26 mouse cellular contexts compared by ENCODE assay signal in genomic region chr2:31838868-31839267, GRCm38 (mm10). TPM values are rescaled to one million over a fixed set of nuclear protein-coding genes. Genes with fewer than 3 reads are reported as not detected.
A peak's percentile ranks its signal among the peaks of the same experiment; 100 is the strongest.
DNase-seq lines count a peak whose midpoint lies in the region; ATAC-seq and TF ChIP-seq lines count a peak whose summit lies in the region.
"Had no signal": no experiment of that assay in that cellular context is flagged by ENCODE, and none has a peak within 500 bp of the region (broad histone marks: within the 10 kb centered on the region; RNA-seq: fewer than 3 reads in every experiment).

No protein-coding gene starts in this region.

- 45% methylated on average over 1 of the region's 1 CpGs for WGBS in kidney, adult 2 months
- WGBS in kidney, embryonic 14.5 days: 50% methylated on average over 1 of the region's 1 CpGs
- 75% methylated on average over 1 of the region's 1 CpGs for WGBS in kidney, embryonic 15.5 days
- WGBS in embryonic facial prominence, embryonic 10.5 days: 40% methylated on average over 1 of the region's 1 CpGs

- no peaks in the 10 kb centered on the region for H3K9me3 ChIP-seq in kidney, embryonic 14.5 days (ENCODE audit: control insufficient read depth, low read length)
- H3K9me3 ChIP-seq in kidney, embryonic 15.5 days (replicated peaks): no peaks in the 10 kb centered on the region
- no peaks in the 10 kb centered on the region for H3K9me3 ChIP-seq in embryonic facial prominence, embryonic 10.5 days
- H3K9me3 ChIP-seq: embryonic facial prominence, embryonic 12.5 days; embryonic facial prominence, embryonic 15.5 days; G1E; hindbrain, embryonic 12.5 days; hindbrain, embryonic 15.5 days had no signal

- no peaks in the 10 kb centered on the region for H3K36me3 ChIP-seq in kidney, adult 2 months (ENCODE audit: control insufficient read depth, insufficient read depth, low read length)
- no peaks in the 10 kb centered on the region for H3K36me3 ChIP-seq in kidney, embryonic 14.5 days (ENCODE audit: control insufficient read depth, insufficient read depth, low read length)
- no peaks in the 10 kb centered on the region for H3K36me3 ChIP-seq in kidney, embryonic 15.5 days
- H3K36me3 ChIP-seq in embryonic facial prominence, embryonic 10.5 days (replicated peaks): no peaks in the 10 kb centered on the region
- H3K36me3 ChIP-seq: embryonic facial prominence, embryonic 12.5 days; embryonic facial prominence, embryonic 15.5 days; G1E; hindbrain, embryonic 12.5 days; hindbrain, embryonic 15.5 days had no signal

- no peak overlapping the region for H3K9ac ChIP-seq in kidney, embryonic 14.5 days (ENCODE audit: low read depth, low read length)
- no peak overlapping the region for H3K9ac ChIP-seq in kidney, embryonic 15.5 days
- H3K9ac ChIP-seq: embryonic facial prominence, embryonic 12.5 days; embryonic facial prominence, embryonic 15.5 days; forebrain, postnatal 0 days; hindbrain, embryonic 12.5 days; hindbrain, embryonic 15.5 days had no signal

- no peaks in the 10 kb centered on the region for H3K4me1 ChIP-seq in kidney, adult 2 months (ENCODE audit: control insufficient read depth, insufficient read depth, low read length)
- peaks cover 5% of the 10 kb centered on the region; the same call in 1 of the 2 replicates for H3K4me1 ChIP-seq in kidney, embryonic 14.5 days (ENCODE audit: control insufficient read depth, insufficient read depth, low read length)
- H3K4me1 ChIP-seq in kidney, embryonic 15.5 days: peaks cover 32% of the 10 kb centered on the region
- H3K4me1 ChIP-seq in embryonic facial prominence, embryonic 10.5 days: peaks cover 32% of the 10 kb centered on the region
- H3K4me1 ChIP-seq: embryonic facial prominence, embryonic 12.5 days; embryonic facial prominence, embryonic 15.5 days had no signal

- no peak overlapping the region for H3K4me2 ChIP-seq in kidney, embryonic 14.5 days (replicated peaks; ENCODE audit: low read depth, low read length)
- H3K4me2 ChIP-seq in kidney, embryonic 15.5 days: no peak overlapping the region
- H3K4me2 ChIP-seq: embryonic facial prominence, embryonic 12.5 days; embryonic facial prominence, embryonic 15.5 days; heart, embryonic 11.5 days; hindbrain, embryonic 12.5 days; hindbrain, embryonic 15.5 days had no signal

- no peak overlapping the region for H3K27ac ChIP-seq in kidney, adult 2 months (ENCODE audit: insufficient read depth, low read depth, low read length)
- H3K27ac ChIP-seq in kidney, embryonic 14.5 days (ENCODE audit: low read depth, low read length): no peak overlapping the region
- no peak overlapping the region for H3K27ac ChIP-seq in kidney, embryonic 15.5 days
- H3K27ac ChIP-seq in embryonic facial prominence, embryonic 10.5 days (replicated peaks): peak overlapping the region; percentile 12; the same call in 1 of the 2 replicates
- H3K27ac ChIP-seq: embryonic facial prominence, embryonic 12.5 days; embryonic facial prominence, embryonic 15.5 days; gastrocnemius, adult 2 months; hindbrain, embryonic 12.5 days; hindbrain, embryonic 15.5 days had no signal

- no peak for TF ChIP-seq POLR2A in kidney, adult 2 months (IDR thresholded peaks at IDR 0.05; ENCODE audit: low read depth, low read length)

- no peak for TF ChIP-seq CTCF in kidney, adult 2 months (conservative IDR thresholded peaks at IDR 0.05; ENCODE audit: insufficient read depth, insufficient read length, low read depth, low read length)

- H3K4me3 ChIP-seq in kidney, adult 2 months (ENCODE audit: insufficient read depth, low read depth, low read length): no peak overlapping the region
- H3K4me3 ChIP-seq in kidney, embryonic 14.5 days (ENCODE audit: low read length): no peak overlapping the region
- no peak overlapping the region for H3K4me3 ChIP-seq in kidney, embryonic 15.5 days (replicated peaks)
- no peak overlapping the region for H3K4me3 ChIP-seq in embryonic facial prominence, embryonic 10.5 days
- H3K4me3 ChIP-seq: embryonic facial prominence, embryonic 12.5 days; embryonic facial prominence, embryonic 15.5 days; gastrocnemius, adult 2 months; hindbrain, embryonic 12.5 days; hindbrain, embryonic 15.5 days had no signal

- no peaks in the 10 kb centered on the region for H3K27me3 ChIP-seq in kidney, adult 2 months (replicated peaks; ENCODE audit: control insufficient read depth, insufficient read depth, low read length)
- peaks cover 10% of the 10 kb centered on the region for H3K27me3 ChIP-seq in kidney, embryonic 14.5 days (ENCODE audit: control insufficient read depth, insufficient read depth, low read length)
- peaks cover 51% of the 10 kb centered on the region for H3K27me3 ChIP-seq in kidney, embryonic 15.5 days
- H3K27me3 ChIP-seq in embryonic facial prominence, embryonic 10.5 days (replicated peaks; ENCODE audit: low read depth, poor library complexity, severe bottlenecking): peaks cover 74% of the 10 kb centered on the region

- ATAC-seq in kidney, embryonic 14.5 days (ENCODE audit: low FRiP score, low TSS enrichment): no peak
- no peak for ATAC-seq in kidney, embryonic 15.5 days (replicated peaks; ENCODE audit: low FRiP score)
- ATAC-seq: forebrain, embryonic 14.5 days; forebrain, postnatal 0 days; Patski had no signal

- peak; percentile 60 for DNase-seq in kidney, adult 2 months
- DNase-seq in kidney, postnatal 25 days: peak; percentile 42 to 65
- DNase-seq in embryonic facial prominence, embryonic 10.5 days (ENCODE audit: low spot score): no peak
- DNase-seq in layer of hippocampus, adult 9-10 months (ENCODE audit: low spot score): no peak
- DNase-seq: adrenal gland, postnatal 10 days; adrenal gland, postnatal 36 days; B cell, adult 2 months; cerebellum, adult 18-20 months; cerebellum, adult 9-10 months; cerebellum, postnatal 14 days; forebrain, postnatal 0 days; gastrocnemius, adult 2 months; gastrocnemius, postnatal 14 days; heart, adult 11 months had no signal

RNA-seq across cellular contexts. Expression of gene Fibcd1, which starts 6.9 kb away (rescaled TPM):
- 0.03 and 0.05 TPM in 2 replicates for polyA plus RNA-seq in kidney, adult 2 months (2012; rRNA removed)
- 1.1 TPM in 2 replicates for polyA plus RNA-seq in kidney, embryonic 14.5 days (2014; fragmentation: Nextera tagmentation; extraction: Ambion mirVana)
- polyA plus RNA-seq in kidney, embryonic 15.5 days (2015; fragmentation: Nextera tagmentation; extraction: Ambion mirVana): 1.2 and 1.6 TPM in 2 replicates
- polyA plus RNA-seq in embryonic facial prominence, embryonic 10.5 days (2016; fragmentation: Nextera tagmentation; extraction: Ambion mirVana): 0.17 and 0.35 TPM in 2 replicates
- polyA plus RNA-seq: G1E; heart, embryonic 11.5 days; heart, postnatal 0 days had no signal

RNA-seq across cellular contexts. Expression of gene Qrfp, which starts 28.5 kb away (rescaled TPM):
- polyA plus RNA-seq in kidney, adult 2 months (2012; rRNA removed): 0.05 and 0.11 TPM in 2 replicates
- 0.09 TPM in 1 of 2 replicates, not detected in the other for polyA plus RNA-seq in kidney, embryonic 14.5 days (2014; fragmentation: Nextera tagmentation; extraction: Ambion mirVana)
- 0.08 TPM in 1 of 2 replicates, not detected in the other for polyA plus RNA-seq in kidney, embryonic 15.5 days (2015; fragmentation: Nextera tagmentation; extraction: Ambion mirVana)
- polyA plus RNA-seq in embryonic facial prominence, embryonic 10.5 days (2016; fragmentation: Nextera tagmentation; extraction: Ambion mirVana): 0.19 and 0.20 TPM in 2 replicates
- polyA plus RNA-seq: frontal cortex, adult 2 months; G1E; heart, embryonic 11.5 days; hindbrain, embryonic 15.5 days; Patski had no signal

RNA-seq across cellular contexts. Expression of gene Lamc3, which starts 48.2 kb away (rescaled TPM):
- 20.7 and 24.8 TPM in 2 replicates for polyA plus RNA-seq in kidney, adult 2 months (2012; rRNA removed)
- 2.0 and 3.6 TPM in 2 replicates for polyA plus RNA-seq in kidney, embryonic 14.5 days (2014; fragmentation: Nextera tagmentation; extraction: Ambion mirVana)
- 3.5 and 4.5 TPM in 2 replicates for polyA plus RNA-seq in kidney, embryonic 15.5 days (2015; fragmentation: Nextera tagmentation; extraction: Ambion mirVana)
- 2.3 TPM in 2 replicates for polyA plus RNA-seq in embryonic facial prominence, embryonic 10.5 days (2016; fragmentation: Nextera tagmentation; extraction: Ambion mirVana)
- polyA plus RNA-seq: G1E had no signal

Comparison
In these comparisons a context has a peak if more than half of its experiments do, and no peak if none do; other contexts are left out.
1. DNase-seq: peak in kidney, adult 2 months (single experiment) and kidney, postnatal 25 days (2 of 2); none in embryonic facial prominence, embryonic 10.5 days (single experiment) and layer of hippocampus, adult 9-10 months (single experiment).